Mouse (Mus musculus) splenic B cell, adult 2 months (primary cell): Measurements from ENCODE around the gene Capns1.
"Not testable (repeated sequence)": the region's sequence is repeated elsewhere in the genome, so short reads cannot be mapped to it uniquely, and the experiment has no call there.

ENCODE experiments used
- DNase-seq: peaks from one replicate; pipeline ENCODE4 v3.0.0-alpha.2; 2011; ENCODE audit warnings: low read depth, low spot score
- H3K27me3 ChIP-seq: 2 replicates; pipeline ENCODE4 v1.6.1; 2012; ENCODE audit warnings: mild to moderate bottlenecking, low read length, moderate library complexity, mixed read lengths; ENCODE audit not compliant: control insufficient read depth, poor library complexity, insufficient read depth, severe bottlenecking
- H3K36me3 ChIP-seq: 2 replicates; pipeline ENCODE4 v1.6.1; 2012; ENCODE audit warnings: mild to moderate bottlenecking, low read length, moderate library complexity, mixed read lengths; ENCODE audit not compliant: control insufficient read depth, poor library complexity, insufficient read depth, severe bottlenecking

Capns1 gene

GRCm38 (mm10) chr7:30216723-30217151 lies 18.1 kb upstream of the Capns1 start:
- H3K27me3 ChIP-seq, result no peaks in the 10 kb centered on the region
- no peaks in the 10 kb centered on the region for H3K36me3 ChIP-seq
- peak; percentile 92 for DNase-seq

DNA sequence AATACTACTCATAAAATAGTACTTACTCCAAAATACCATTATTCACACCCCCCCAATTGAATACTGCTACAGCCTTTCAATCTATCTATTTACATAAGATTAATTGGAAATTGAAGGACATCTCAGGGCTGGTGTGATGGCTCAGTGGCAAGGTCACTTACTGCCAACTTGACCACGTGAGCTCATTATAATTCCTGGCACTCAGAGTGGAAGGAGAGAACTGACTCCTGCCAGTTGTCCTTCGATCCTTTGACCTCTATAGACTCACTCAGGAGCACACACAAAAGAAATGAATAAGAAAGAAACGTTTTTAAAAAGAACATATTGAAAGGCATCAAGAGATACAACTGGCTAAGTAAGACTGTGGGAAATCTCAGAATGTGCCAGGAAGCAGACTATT lies 17.3 kb upstream of the Capns1 start:
- DNase-seq, result no peak
- Histone ChIP-seq H3K36me3 (no peaks in the 10 kb centered on the region), H3K27me3 (no peaks in the 10 kb centered on the region)

- H3K27me3 ChIP-seq, result no peaks in the 10 kb centered on the region
- no peak for DNase-seq
- H3K36me3 ChIP-seq, result no peaks in the 10 kb centered on the region
These were observed 15.3 kb upstream of the Capns1 start for GRCm38 (mm10) chr7:30213881-30214280.

- no peaks in the 10 kb centered on the region for H3K36me3 ChIP-seq
- H3K27me3 ChIP-seq, result no peaks in the 10 kb centered on the region
- no peak for DNase-seq
These were observed 12.4 kb upstream of the Capns1 start for GRCm38 (mm10) chr7:30211025-30211424.

- not testable (repeated sequence) for H3K36me3 ChIP-seq, DNase-seq
These were observed 7.8 kb upstream of the Capns1 start for GRCm38 (mm10) chr7:30206364-30206763.

DNA sequence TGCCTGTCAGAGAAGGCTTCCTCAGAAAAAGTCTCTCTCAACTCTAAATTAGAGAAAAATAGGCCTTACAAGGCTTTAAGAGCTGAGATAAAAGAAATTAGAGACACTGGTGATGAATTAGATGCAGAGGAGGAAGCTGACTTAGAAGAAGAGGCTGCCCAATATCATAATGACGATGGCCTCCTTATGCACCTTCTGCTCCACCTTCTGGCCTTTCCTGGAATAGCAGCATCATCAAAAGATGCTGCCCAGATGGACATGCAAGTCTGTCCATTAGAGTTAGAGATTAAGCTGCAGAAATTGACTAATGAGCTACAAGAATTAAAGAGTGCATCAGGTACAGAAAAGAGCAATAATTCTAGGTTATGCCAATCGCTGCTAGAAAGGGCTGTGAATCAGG lies 6.8 kb upstream of the Capns1 start:
- peak; percentile 86 for DNase-seq
- H3K27me3 ChIP-seq, result no peaks in the 10 kb centered on the region
- no peaks in the 10 kb centered on the region for H3K36me3 ChIP-seq

More at GRCm38 (mm10) chr7:30206364-30206763, 7.8 kb upstream of the Capns1 start:
- not testable (repeated sequence) for H3K27me3 ChIP-seq

DNA sequence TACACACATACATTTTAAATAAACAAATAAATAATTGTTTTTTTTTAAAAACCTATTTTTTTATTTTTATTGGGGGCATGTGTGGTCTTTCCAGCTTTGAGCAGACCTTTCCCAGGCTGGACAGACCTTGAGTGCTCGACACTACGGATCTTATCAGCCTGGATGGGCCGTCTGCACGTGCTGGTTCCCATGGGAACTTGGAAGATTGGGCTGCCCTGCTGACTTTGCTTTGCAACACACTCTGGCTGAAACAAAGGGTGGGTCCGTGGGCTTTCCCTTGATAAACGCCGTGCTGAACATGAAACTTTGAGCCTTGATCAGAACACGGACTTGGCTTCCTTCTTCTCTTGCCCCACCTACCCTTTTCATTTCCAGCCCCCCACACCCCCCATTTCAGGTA lies 5.8 kb upstream of the Capns1 start:
- no peaks in the 10 kb centered on the region for H3K27me3 ChIP-seq
- no peaks in the 10 kb centered on the region for H3K36me3 ChIP-seq
- DNase-seq, result no peak

DNA sequence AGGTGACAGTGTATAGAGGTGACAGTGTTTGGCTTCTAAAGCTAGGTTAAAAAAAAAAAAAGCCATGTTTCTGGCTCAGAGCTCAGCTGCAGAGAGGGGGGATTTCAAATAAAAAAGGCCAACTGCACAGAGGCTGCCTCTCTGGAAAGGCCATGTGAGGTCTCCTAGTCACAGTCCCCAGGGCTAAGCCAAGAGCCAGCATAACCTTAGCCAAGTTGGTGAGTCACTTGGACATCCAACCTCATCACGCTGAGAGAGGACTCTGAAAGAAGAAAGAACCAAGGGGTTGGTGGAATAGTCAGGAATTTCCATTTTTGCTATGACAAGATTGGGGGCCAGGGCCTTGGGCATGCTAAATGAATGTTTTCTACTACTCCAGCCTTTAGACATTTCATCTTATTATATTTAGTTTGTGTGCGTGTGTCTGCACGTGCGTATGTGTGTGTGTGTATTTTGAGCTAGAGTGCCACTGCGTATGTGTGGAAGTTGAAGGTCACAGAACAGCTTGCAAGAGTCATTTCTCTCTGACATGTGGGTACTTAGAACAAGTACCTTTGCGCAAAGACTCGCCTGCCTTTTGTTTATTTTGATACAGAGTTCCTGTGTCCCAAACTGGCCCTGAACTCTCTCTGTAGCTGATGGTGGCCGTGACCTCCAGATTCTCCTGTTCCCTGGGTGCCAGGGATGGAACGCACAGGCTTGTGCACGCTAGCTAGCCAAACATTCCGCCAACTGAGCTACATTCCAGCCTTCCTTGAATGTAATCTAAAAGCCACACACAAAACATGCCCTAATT lies 4.5 kb upstream of the Capns1 start:
- H3K27me3 ChIP-seq, result no peaks in the 10 kb centered on the region
- no peaks in the 10 kb centered on the region for H3K36me3 ChIP-seq
- no peak for DNase-seq

- not testable (repeated sequence) for H3K36me3 ChIP-seq, DNase-seq, H3K27me3 ChIP-seq
These were observed 2.0 kb upstream of the Capns1 start for GRCm38 (mm10) chr7:30200661-30201060.

DNA sequence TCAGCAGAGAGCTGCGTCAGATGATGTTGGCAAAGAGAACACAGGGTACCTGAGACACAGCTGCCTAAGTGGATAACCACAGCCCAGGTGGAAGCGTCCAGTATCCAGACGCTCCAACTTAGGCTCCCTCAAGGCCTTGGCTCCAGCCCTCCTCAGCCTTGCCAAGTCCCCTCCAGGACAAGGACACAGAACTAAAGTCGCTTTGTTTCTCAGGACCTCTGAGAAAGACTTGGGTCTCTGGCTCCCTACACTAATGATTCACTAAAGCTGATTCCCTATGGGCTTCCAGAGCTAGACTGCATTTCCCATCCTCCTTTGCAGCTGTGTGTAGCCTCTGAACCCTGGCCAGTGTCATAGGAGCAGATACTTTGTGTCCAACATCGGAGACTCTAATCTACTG lies 1.6 kb upstream of the Capns1 start:
- H3K36me3 ChIP-seq, result no peaks in the 10 kb centered on the region
- DNase-seq, result no peak
- H3K27me3 ChIP-seq, result no peaks in the 10 kb centered on the region

GRCm38 (mm10) chr7:30199498-30200139 lies 1.0 kb upstream of the Capns1 start:
- Histone ChIP-seq H3K36me3 (no peaks in the 10 kb centered on the region), H3K27me3 (no peaks in the 10 kb centered on the region)
- no peak for DNase-seq

DNA sequence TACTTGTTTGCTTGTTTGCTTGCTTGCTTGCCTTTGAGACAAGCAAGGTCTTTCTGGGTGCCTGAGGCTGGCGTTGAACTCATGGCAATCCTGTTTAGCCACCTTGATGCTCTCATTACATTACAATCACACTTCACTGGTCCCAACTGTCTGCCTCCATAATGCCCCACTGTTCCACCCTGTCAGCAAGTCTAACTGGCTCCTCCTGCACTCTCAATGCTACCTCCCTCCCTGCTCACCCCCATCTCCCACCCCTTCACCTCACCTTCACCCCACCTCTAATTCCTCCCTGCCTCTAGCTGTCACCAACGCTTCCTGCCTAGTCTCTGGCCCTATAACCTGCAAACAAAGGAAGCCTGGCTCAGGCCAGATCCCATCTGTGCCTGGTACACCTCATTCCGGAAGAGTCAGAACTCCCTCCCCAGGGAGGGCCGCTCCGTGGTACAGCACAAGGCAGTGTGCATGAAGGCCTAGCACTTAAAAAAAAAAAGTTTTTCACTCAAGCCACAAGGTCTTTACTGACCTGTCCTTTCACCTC lies 950 bp downstream of the Capns1 start:
- DNase-seq, result no peak
- Histone ChIP-seq H3K36me3 (no peaks in the 10 kb centered on the region), H3K27me3 (no peaks in the 10 kb centered on the region)

- Histone ChIP-seq H3K27me3 (no peaks in the 10 kb centered on the region), H3K36me3 (no peaks in the 10 kb centered on the region)
- DNase-seq, result no peak
These were observed 2.4 kb downstream of the Capns1 start for GRCm38 (mm10) chr7:30196171-30196570.

DNA sequence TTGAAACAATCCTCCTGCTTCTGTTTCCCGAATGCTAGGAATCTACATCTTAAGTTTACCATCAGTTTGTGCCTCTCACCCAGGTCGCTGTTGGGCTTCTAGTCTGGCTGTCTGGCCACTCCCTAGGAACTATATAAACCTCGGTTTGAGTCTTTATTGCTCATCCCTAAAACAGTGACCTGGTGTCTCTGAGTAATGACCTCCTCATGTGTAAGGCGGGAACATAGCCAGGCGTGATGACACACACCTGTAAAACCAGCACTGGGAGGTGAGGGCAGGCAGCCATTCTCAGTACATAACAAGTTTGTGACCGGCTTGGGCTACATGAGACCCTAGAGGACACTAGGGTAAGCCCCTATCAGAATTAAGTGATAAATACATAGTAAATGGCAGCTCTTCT lies 3.1 kb downstream of the Capns1 start:
- H3K27me3 ChIP-seq, result no peaks in the 10 kb centered on the region
- no peak for DNase-seq
- no peaks in the 10 kb centered on the region for H3K36me3 ChIP-seq

DNA sequence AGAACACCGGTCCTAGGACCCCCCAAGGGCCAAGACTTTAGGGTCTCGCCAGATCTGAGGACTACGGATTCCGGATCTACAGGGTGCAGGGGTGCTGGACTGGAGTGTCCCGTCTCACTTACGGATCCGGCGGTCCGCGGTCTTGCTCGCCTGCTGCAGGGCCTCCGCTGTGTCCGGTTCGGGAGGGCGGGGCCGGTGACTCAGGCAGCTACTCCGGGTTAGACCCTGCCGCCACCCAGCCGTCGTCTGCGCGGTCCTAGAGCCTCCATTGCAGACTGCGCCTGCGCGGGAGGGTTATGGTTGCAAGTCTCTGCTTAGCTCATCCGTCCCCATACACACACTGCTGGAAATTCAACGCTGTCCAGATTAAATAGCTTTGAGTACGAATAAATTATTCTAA lies 3.7 kb downstream of the Capns1 start:
- H3K27me3 ChIP-seq, result no peaks in the 10 kb centered on the region
- H3K36me3 ChIP-seq, result no peaks in the 10 kb centered on the region
- DNase-seq, result peak; percentile 96
